Mouse (Mus musculus) effector memory CD4-positive, alpha-beta T cell, adult 5 months (primary cell): ENCODE data around the gene Hecw1. TPM values are rescaled to one million over a fixed set of nuclear protein-coding genes. Genes with fewer than 3 reads are reported as not detected.

ENCODE experiments used
- polyA plus RNA-seq: library from polyadenylated mRNA; unstranded; fragments of 100-300 nt; shearing (Covaris generic); gene quantifications from one replicate; pipeline ENCODE4 v1.2.1, GENCODE M21; 2017

Gene Hecw1
- 0.04 TPM for polyA plus RNA-seq

GRCm38 (mm10) chr13:14522906-14523269, at the start of gene Hecw1:
Gene Hecw1 (minus strand): TSS chr13:14523228.

Other genes starting within 250 kb of the Hecw1 start
- gene Mrpl32, start 89.9 kb upstream of the Hecw1 start, polyA plus RNA-seq = 113 TPM
- gene Psma2, start 90.0 kb upstream of the Hecw1 start, polyA plus RNA-seq = 169 TPM
- gene AW209491, start 106.9 kb upstream of the Hecw1 start, polyA plus RNA-seq = 3.8 TPM